Mouse (Mus musculus): ENCODE results near the gene Slc37a1.

DNA sequence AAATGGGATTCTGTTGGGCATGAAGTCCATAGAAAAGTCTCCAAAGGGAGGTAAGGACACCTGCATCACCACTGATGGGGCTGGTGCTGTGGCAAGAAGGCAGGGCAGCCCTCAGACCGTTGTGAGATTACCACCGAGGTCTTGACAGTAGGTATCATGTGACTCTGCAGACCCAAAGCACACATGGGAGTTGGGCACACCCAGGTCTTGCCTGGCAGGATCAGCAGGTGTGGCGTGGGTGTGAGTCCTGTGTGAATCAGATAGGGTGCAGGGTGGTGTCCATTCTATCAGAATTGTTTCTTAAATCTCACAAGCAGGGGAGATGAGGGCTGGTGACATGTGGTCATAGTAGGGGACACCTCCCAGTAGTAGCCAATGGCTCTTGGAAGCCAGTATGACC lies 30.4 kb downstream of the Slc37a1 start:
- no peak for TF ChIP-seq CTCF (IDR thresholded peaks at IDR 0.05; ENCODE audit: insufficient read depth, low read depth, low read length)
- no peak for TF ChIP-seq POLR2A (IDR thresholded peaks at IDR 0.05; ENCODE audit: insufficient read depth, low read depth, low read length)
